In the genomic region with DNA sequence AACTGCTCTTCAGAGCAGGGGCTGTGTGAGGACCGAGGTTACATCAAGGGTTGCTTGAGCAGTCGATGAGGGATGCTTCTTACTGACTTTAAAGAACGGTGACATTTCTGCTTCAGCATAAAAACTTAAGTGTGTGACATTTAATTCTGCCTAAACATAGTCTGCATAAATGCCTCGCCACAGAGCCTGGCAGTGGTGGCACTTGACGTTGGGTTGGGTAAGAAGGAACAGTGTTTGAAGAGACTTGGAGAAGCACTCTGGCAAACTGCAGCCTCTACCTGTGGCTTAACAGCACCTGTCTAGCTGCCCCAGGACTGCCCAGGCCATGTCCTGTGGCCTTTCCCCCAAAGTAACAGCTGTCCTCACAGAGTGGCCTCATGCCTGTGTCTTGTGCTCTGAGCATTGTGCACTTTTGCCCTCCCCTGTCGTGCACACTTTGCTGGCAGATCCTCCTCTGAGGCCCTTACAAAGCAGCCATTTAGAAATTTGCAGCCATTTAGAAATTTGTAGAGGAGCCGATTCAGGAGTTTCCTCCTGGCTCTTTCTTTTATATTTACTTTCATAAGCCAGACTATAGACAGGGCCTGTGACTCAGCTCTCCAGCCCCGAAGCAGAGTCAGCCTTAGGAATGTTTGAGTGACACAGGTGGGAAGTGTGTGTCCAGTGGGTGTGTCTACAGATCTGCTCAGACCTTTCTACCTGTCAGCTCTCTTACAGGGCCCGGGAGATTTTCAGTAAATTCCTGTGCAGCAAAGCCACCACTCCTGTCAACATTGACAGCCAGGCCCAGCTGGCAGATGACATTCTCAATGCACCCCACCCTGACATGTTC, we compare ENCODE assay signal across 11 mouse cellular contexts. TPM values are rescaled to one million over a fixed set of nuclear protein-coding genes. Genes with fewer than 3 reads are reported as not detected.
A peak's percentile ranks its signal among the peaks of the same experiment; 100 is the strongest.
DNase-seq lines count a peak whose midpoint lies in the region; ATAC-seq and TF ChIP-seq lines count a peak whose summit lies in the region.
"Had no signal": no experiment of that assay in that cellular context is flagged by ENCODE, and none has a peak within 500 bp of the region (broad histone marks: within the 10 kb centered on the region; RNA-seq: fewer than 3 reads in every experiment).

No protein-coding gene starts in this region.

- intact Hi-C loops in left cerebral cortex, adult 2 months (cut with DNase I): loop anchor here (5.0 kb wide), 1 partner anchor 103 kb away; no protein-coding TSS in a partner anchor
- intact Hi-C loops in left cerebral cortex, postnatal 4 days (cut with DNase I): loop anchor here (5.0 kb wide), 2 partner anchors 33 to 108 kb away; no protein-coding TSS in a partner anchor

- TF ChIP-seq CTCF in left cerebral cortex, adult 2 months (IDR thresholded peaks at IDR 0.05): no peak

- peak; percentile 55 for ATAC-seq in frontal cortex, adult (ENCODE audit: low TSS enrichment)

- no peak for DNase-seq in frontal cortex, postnatal 14 days (ENCODE audit: low spot score in 2 of 2)
- no peak for DNase-seq in left cerebral cortex, adult 2 months (ENCODE audit: extremely low spot score in 1 of 2, low spot score in 2 of 2)
- no peak for DNase-seq in left cerebral cortex, postnatal 4 days
- DNase-seq in 3T3-L1 (ENCODE audit: low read depth, low spot score): peak; percentile 65
- DNase-seq in lung, postnatal 25 days (ENCODE audit: low spot score): peak; percentile 20
- DNase-seq in T-cell, adult 2 months (ENCODE audit: low spot score): no peak
- DNase-seq: cerebellum, adult 9-11 months; spleen, adult 18-20 months had no signal

- peak overlapping the region; percentile 72 for H3K27ac ChIP-seq in left cerebral cortex, adult 2 months
- H3K27ac ChIP-seq: hindbrain, embryonic 15.5 days; midbrain, embryonic 12.5 days had no signal

- no peak overlapping the region for H3K4me3 ChIP-seq in left cerebral cortex, adult 2 months
- H3K4me3 ChIP-seq: hindbrain, embryonic 15.5 days; midbrain, embryonic 12.5 days had no signal

RNA-seq across cellular contexts. Expression of a gene that starts 20.7 kb away (rescaled TPM):
- 1 to 10 TPM in 1 of 2 experiments, under 1 TPM in 1; 0.87 to 1.7 TPM for total RNA-seq in left cerebral cortex, adult 2 months (2021)
- total RNA-seq in left cerebral cortex, postnatal 4 days (2021): 1 to 10 TPM in 1 of 2 experiments, under 1 TPM in 1; 0.95 to 1.7 TPM

RNA-seq across cellular contexts. Expression of a gene that starts 35.9 kb away (rescaled TPM):
- 10 to 100 TPM; 22.3 to 26.0 TPM for total RNA-seq in left cerebral cortex, adult 2 months (2021)
- total RNA-seq in left cerebral cortex, postnatal 4 days (2021): 10 to 100 TPM in 1 of 2 experiments, 1 to 10 TPM in 1; 9.4 to 10.3 TPM

Comparison
In these comparisons a context has a peak if more than half of its experiments do, and no peak if none do; other contexts are left out.
1. DNase-seq: peak in 3T3-L1 (single experiment) and lung, postnatal 25 days (single experiment); none in frontal cortex, postnatal 14 days (0 of 2), left cerebral cortex, adult 2 months (0 of 2), left cerebral cortex, postnatal 4 days (single experiment) and T-cell, adult 2 months (single experiment).